Mouse (Mus musculus) spleen, adult 2 months (tissue): ENCODE results near the gene Pi4ka. TPM values are rescaled to one million over a fixed set of nuclear protein-coding genes. Genes with fewer than 3 reads are reported as not detected.

ENCODE experiments used
- DNase-seq, 2 experiments: peaks; one replicate each; pipeline versions ENCODE4 v3.0.0 to v3.0.0-alpha.2; 2012 to 2021; ENCODE audit warnings: low spot score in 2 of 2, low read depth in 1 of 2
- H3K27ac ChIP-seq: fragments of 200-500 bp; 2 replicates; pipeline ENCODE4 v1.5.1; 2012; ENCODE audit warnings: low read length, inconsistent platforms; ENCODE audit not compliant: insufficient read depth
- H3K27me3 ChIP-seq: fragments of 200-500 bp; 2 replicates; pipeline ENCODE4 v1.6.1; 2012; ENCODE audit warnings: mild to moderate bottlenecking, moderate library complexity, low read length, inconsistent platforms; ENCODE audit not compliant: control insufficient read depth, insufficient read depth
- H3K36me3 ChIP-seq: fragments of 200-500 bp; 2 replicates; pipeline ENCODE4 v1.6.1; 2012; ENCODE audit warnings: mild to moderate bottlenecking, low read length, inconsistent platforms; ENCODE audit not compliant: control insufficient read depth, insufficient read depth
- H3K4me1 ChIP-seq: fragments of 200-500 bp; 2 replicates; pipeline ENCODE4 v1.6.1; 2011; ENCODE audit warnings: inconsistent platforms; ENCODE audit not compliant: control insufficient read depth, insufficient read depth, insufficient read length
- H3K4me3 ChIP-seq: fragments of 200-500 bp; 2 replicates; pipeline ENCODE4 v1.5.1; 2011; ENCODE audit warnings: mild to moderate bottlenecking, inconsistent platforms; ENCODE audit not compliant: insufficient read depth, insufficient read length; ENCODE audit errors: extremely low read depth
- CTCF ChIP-seq: fragments of 200-500 bp; IDR thresholded peaks from 2 replicates; pipeline ENCODE4 v1.5.1; 2011; ENCODE audit warnings: mild to moderate bottlenecking, inconsistent platforms; ENCODE audit not compliant: insufficient read depth, insufficient read length, insufficient replicate concordance; ENCODE audit errors: extremely low read depth
- POLR2A ChIP-seq: fragments of 200-500 bp; IDR thresholded peaks from 2 replicates; pipeline ENCODE4 v1.6.1; 2011; ENCODE audit warnings: low read depth, low read length, inconsistent platforms
- WGBS: fragments of 180-500 bp; shearing (Covaris S2); methylation state at CpG from one replicate; pipeline ENCODE4 v1.1.7; 2018; 5-methylcytosine and 5-hydroxymethylcytosine counted together
- polyA plus RNA-seq: library from polyadenylated mRNA; depleted of rRNA; stranded (reverse); fragments of >200 nt; gene quantifications from 2 replicates; pipeline ENCODE4 v1.2.3, GENCODE M21; 2012

Gene Pi4ka
- polyA plus RNA-seq, 1 experiment = 53.5 TPM

GRCm38 (mm10) chr16:17300818-17301217 is 105.3 kb downstream of the Pi4ka start:
- no peaks in the 10 kb centered on the region for H3K27me3 ChIP-seq
- no peak overlapping the region for H3K4me3 ChIP-seq
- peaks cover 8% of the 10 kb centered on the region; the same call in 1 of the 2 replicates for H3K4me1 ChIP-seq
- H3K36me3 ChIP-seq = peaks cover 33% of the 10 kb centered on the region
- H3K27ac ChIP-seq = no peak overlapping the region
- TF ChIP-seq CTCF (no peak), POLR2A (no peak)
- WGBS = 46% methylated on average over 3 of the region's 3 CpGs
- DNase-seq = peak in 1 of 2 experiments; percentile 18

GRCm38 (mm10) chr16:17292751-17293150 is 113.4 kb downstream of the Pi4ka start:
- WGBS = 2% methylated on average over 2 of the region's 2 CpGs
- TF ChIP-seq CTCF (peak; percentile 91; the same call in 1 of the 2 replicates), POLR2A (no peak)
- Histone ChIP-seq H3K4me1 (no peaks in the 10 kb centered on the region), H3K36me3 (peaks cover 27% of the 10 kb centered on the region), H3K4me3 (no peak overlapping the region), H3K27me3 (no peaks in the 10 kb centered on the region), H3K27ac (no peak overlapping the region)
- DNase-seq = peak; percentile 21 to 76

GRCm38 (mm10) chr16:17291016-17291415 is 115.1 kb downstream of the Pi4ka start:
- Histone ChIP-seq H3K4me1 (no peaks in the 10 kb centered on the region), H3K27me3 (no peaks in the 10 kb centered on the region), H3K4me3 (no peak overlapping the region), H3K27ac (no peak overlapping the region), H3K36me3 (peaks cover 17% of the 10 kb centered on the region)
- 96% methylated on average over 2 of the region's 2 CpGs for WGBS
- TF ChIP-seq POLR2A = no peak
- no peak for TF ChIP-seq CTCF
- no peak for DNase-seq

GRCm38 (mm10) chr16:17287103-17287502 is 119.0 kb downstream of the Pi4ka start:
- 92% methylated on average over 2 of the region's 2 CpGs for WGBS
- H3K4me3 ChIP-seq = no peak overlapping the region
- DNase-seq = no peak
- H3K27me3 ChIP-seq = no peaks in the 10 kb centered on the region
- TF ChIP-seq CTCF (no peak), POLR2A (no peak)
- no peaks in the 10 kb centered on the region for H3K4me1 ChIP-seq
- no peak overlapping the region for H3K27ac ChIP-seq
- peaks cover 23% of the 10 kb centered on the region for H3K36me3 ChIP-seq

GRCm38 (mm10) chr16:17283151-17283550 is 123.0 kb downstream of the Pi4ka start:
- Histone ChIP-seq H3K4me1 (no peaks in the 10 kb centered on the region), H3K27me3 (no peaks in the 10 kb centered on the region), H3K27ac (no peak overlapping the region), H3K4me3 (no peak overlapping the region), H3K36me3 (peaks cover 31% of the 10 kb centered on the region)
- TF ChIP-seq CTCF (no peak), POLR2A (no peak)
- WGBS = 93% methylated on average over 6 of the region's 6 CpGs
- DNase-seq = no peak

GRCm38 (mm10) chr16:17280471-17280870 is 125.6 kb downstream of the Pi4ka start:
- 92% methylated on average over 11 of the region's 11 CpGs for WGBS
- Histone ChIP-seq H3K27ac (no peak overlapping the region), H3K4me1 (peaks cover 10% of the 10 kb centered on the region), H3K27me3 (no peaks in the 10 kb centered on the region), H3K4me3 (no peak overlapping the region), H3K36me3 (peaks cover 27% of the 10 kb centered on the region)
- TF ChIP-seq CTCF (no peak), POLR2A (no peak)
- no peak for DNase-seq

- Histone ChIP-seq H3K27me3 (no peaks in the 10 kb centered on the region), H3K27ac (no peak overlapping the region), H3K4me3 (peak overlapping the region; percentile 78; the same call in 1 of the 2 replicates), H3K4me1 (peaks cover 10% of the 10 kb centered on the region), H3K36me3 (peaks cover 12% of the 10 kb centered on the region)
- TF ChIP-seq POLR2A (no peak), CTCF (no peak)
- 7% methylated on average over 61 of the region's 61 CpGs for WGBS
- peak in 1 of 2 experiments; percentile 26 for DNase-seq
Observed at GRCm38 (mm10) chr16:17277342-17278211, 128.5 kb downstream of the Pi4ka start.
